Mouse (Mus musculus) lung, adult 18-20 months (tissue): ENCODE data around the gene Ccdc189.
A peak's percentile ranks its signal among the peaks of the same experiment; 100 is the strongest.

Source experiments
- DNase-seq, 2 experiments: peaks; one replicate each; pipeline ENCODE4 v3.0.0; 2022; ENCODE audit warnings: mixed read lengths in 2 of 2

Gene Ccdc189

GRCm38 (mm10) chr7:127591108-127591507 is 2.7 kb upstream of the Ccdc189 start:
- no peak for DNase-seq

GRCm38 (mm10) chr7:127589637-127590036 is 1.2 kb upstream of the Ccdc189 start:
- no peak for DNase-seq

GRCm38 (mm10) chr7:127588901-127589300 is 506 bp upstream of the Ccdc189 start:
- DNase-seq: no peak

- no peak for DNase-seq
Observed at GRCm38 (mm10) chr7:127587196-127587595, 1.2 kb downstream of the Ccdc189 start.

- DNase-seq: no peak
Observed at GRCm38 (mm10) chr7:127586149-127586548, 2.2 kb downstream of the Ccdc189 start.

GRCm38 (mm10) chr7:127585031-127585430 is 3.4 kb downstream of the Ccdc189 start:
- peak; percentile 50 to 72 for DNase-seq

- DNase-seq: no peak
Observed at GRCm38 (mm10) chr7:127583260-127583659, 5.1 kb downstream of the Ccdc189 start.

GRCm38 (mm10) chr7:127574115-127574514 is 14.3 kb downstream of the Ccdc189 start:
- DNase-seq: no peak

GRCm38 (mm10) chr7:127573503-127574008 is 14.8 kb downstream of the Ccdc189 start:
- DNase-seq: peak in 1 of 2 experiments; percentile 10

- peak; percentile 95 to 97 for DNase-seq
Observed at GRCm38 (mm10) chr7:127572895-127573471, 15.4 kb downstream of the Ccdc189 start, which contains the start of gene Phkg2. TSS of gene Phkg2 (plus strand) at chr7:127573340.

GRCm38 (mm10) chr7:127564381-127565150 is 23.8 kb downstream of the Ccdc189 start:
- peak in 1 of 2 experiments; percentile 63 for DNase-seq

- DNase-seq: peak; percentile 46 to 62
Observed at GRCm38 (mm10) chr7:127561340-127561858, 27.0 kb downstream of the Ccdc189 start, which contains the start of gene Tmem265. TSS of gene Tmem265 (plus strand) at chr7:127561390.

GRCm38 (mm10) chr7:127560580-127560979 is 27.8 kb downstream of the Ccdc189 start:
- no peak for DNase-seq

GRCm38 (mm10) chr7:127551558-127551957 is 36.8 kb downstream of the Ccdc189 start:
- no peak for DNase-seq

GRCm38 (mm10) chr7:127549116-127549835 is 39.1 kb downstream of the Ccdc189 start:
- no peak for DNase-seq

GRCm38 (mm10) chr7:127541671-127542070 is 46.7 kb downstream of the Ccdc189 start:
- no peak for DNase-seq
